Mouse (Mus musculus): ENCODE data around the gene Rcn3. TPM values are rescaled to one million over a fixed set of nuclear protein-coding genes. Genes with fewer than 3 reads are reported as not detected.
"Not testable (repeated sequence)": the region's sequence is repeated elsewhere in the genome, so short reads cannot be mapped to it uniquely, and the experiment has no call there.

Gene Rcn3
- polyA plus RNA-seq, 1 experiment from 2014 or later, result 21.7 TPM

GRCm38 (mm10) chr7:45112529-45112928 is 20.5 kb upstream of the Rcn3 start:
- in situ Hi-C loops (cut with MboI; ENCODE audit: low pct_unique_long_range_greater_than_20kb), result no loop called here
- no peak for ATAC-seq
- POLR2A ChIA-PET, result no interaction called here

DNA sequence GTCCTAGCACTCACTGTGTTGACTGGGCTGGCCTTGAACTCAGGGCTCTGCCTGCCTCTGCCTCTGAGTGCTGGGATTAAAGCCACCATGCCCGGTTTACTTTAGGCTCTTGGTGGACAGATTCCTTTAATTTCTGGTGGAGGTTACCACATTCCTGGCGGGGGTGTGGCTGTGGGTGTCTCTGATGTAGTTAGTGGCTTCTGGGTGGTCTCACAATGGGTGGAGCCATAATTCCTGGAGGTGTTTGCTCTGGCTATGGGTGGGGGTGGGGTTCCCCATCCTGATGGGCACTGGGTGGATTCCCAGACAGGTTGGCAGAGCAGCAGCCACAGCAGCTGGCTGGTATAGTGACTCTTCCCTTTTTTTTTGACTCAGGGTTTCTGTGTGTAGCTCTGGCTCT is 19.9 kb upstream of the Rcn3 start:
- in situ Hi-C loops (cut with MboI; ENCODE audit: low pct_unique_long_range_greater_than_20kb), result no loop called here
- TF ChIP-seq CTCF (IDR thresholded peaks at IDR 0.05), result no peak
- POLR2A ChIA-PET, result no interaction called here
- DNase-seq (ENCODE audit: low read depth, low spot score), result no peak
- CTCF ChIA-PET, result interaction anchor here (0.9 to 1.2 kb wide), 2 partner anchors 24 to 32 kb away, joined by 3 read pairs; no protein-coding TSS in a partner anchor
- no peaks in the 10 kb centered on the region for H3K27me3 ChIP-seq
- ATAC-seq, result no peak

More at GRCm38 (mm10) chr7:45112529-45112928, 20.5 kb upstream of the Rcn3 start:
- CTCF ChIA-PET, result no interaction called here
- H3K27me3 ChIP-seq, result no peaks in the 10 kb centered on the region
- TF ChIP-seq CTCF (IDR thresholded peaks at IDR 0.05), result no peak
- no peak for DNase-seq (ENCODE audit: low read depth, low spot score)

DNA sequence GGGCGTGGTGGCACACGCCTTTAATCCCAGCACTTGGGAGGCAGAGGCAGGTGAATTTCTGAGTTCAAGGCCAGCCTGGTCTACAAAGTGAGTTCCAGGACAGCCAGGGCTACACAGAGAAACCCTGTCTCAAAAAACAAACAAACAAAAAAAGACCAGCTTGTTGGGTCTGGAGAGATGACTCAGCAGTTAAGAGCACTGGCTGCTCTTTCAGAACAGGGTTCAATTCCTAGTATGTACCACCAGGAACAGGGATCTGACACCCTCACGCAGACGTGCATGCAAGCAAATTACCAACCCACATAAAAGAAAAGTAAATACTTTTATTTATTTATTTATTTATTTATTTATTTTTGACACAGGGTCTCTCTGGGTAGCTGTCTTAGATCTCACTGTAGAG is 18.1 kb upstream of the Rcn3 start:
- DNase-seq (ENCODE audit: low read depth, low spot score); in situ Hi-C loops (cut with MboI; ENCODE audit: low pct_unique_long_range_greater_than_20kb); H3K27me3 ChIP-seq; ATAC-seq: not testable (repeated sequence)
- POLR2A ChIA-PET, result interaction anchor here (0.6 kb wide), 1 partner anchor 303 kb away, joined by 3 read pairs; no protein-coding TSS in a partner anchor
- CTCF ChIA-PET, result interaction anchor here (1.4 kb wide), 1 partner anchor 11 kb away, joined by 3 read pairs; no protein-coding TSS in a partner anchor

GRCm38 (mm10) chr7:45107052-45107645 is 15.1 kb upstream of the Rcn3 start:
- CTCF ChIA-PET, result no interaction called here
- POLR2A ChIA-PET, result no interaction called here
- ATAC-seq (no peak), DNase-seq (ENCODE audit: low read depth, low spot score) (no peak)
- in situ Hi-C loops (cut with MboI; ENCODE audit: low pct_unique_long_range_greater_than_20kb), result no loop called here
- H3K27me3 ChIP-seq, result no peaks in the 10 kb centered on the region
- TF ChIP-seq CTCF (IDR thresholded peaks at IDR 0.05), result no peak

DNA sequence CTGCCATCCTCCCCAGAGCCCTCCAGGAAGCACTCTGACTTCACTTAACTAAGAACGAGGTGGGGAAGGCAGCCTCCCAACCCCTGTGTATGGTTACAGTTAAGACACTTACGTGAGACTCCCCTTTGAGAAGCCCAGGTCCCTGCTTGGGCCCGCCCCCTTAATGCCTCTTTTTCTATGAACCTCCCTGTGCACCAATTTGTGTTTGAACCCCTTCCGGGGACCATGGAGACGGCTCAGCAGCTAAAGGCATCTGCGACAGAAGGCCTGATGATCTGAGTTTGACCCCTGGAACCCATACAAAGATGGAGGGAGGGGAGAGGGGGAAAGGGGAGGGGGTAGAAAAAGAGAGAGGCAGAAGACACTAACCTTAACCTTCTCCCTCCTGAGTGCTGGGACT is 14.4 kb upstream of the Rcn3 start:
- ATAC-seq (no peak), DNase-seq (ENCODE audit: low read depth, low spot score) (no peak)
- CTCF ChIA-PET, result no interaction called here
- in situ Hi-C loops (cut with MboI; ENCODE audit: low pct_unique_long_range_greater_than_20kb), result no loop called here
- no peak for TF ChIP-seq CTCF (IDR thresholded peaks at IDR 0.05)
- H3K27me3 ChIP-seq, result no peaks in the 10 kb centered on the region
- POLR2A ChIA-PET, result no interaction called here

GRCm38 (mm10) chr7:45105491-45105890 is 13.5 kb upstream of the Rcn3 start:
- POLR2A ChIA-PET, result no interaction called here
- in situ Hi-C loops (cut with MboI; ENCODE audit: low pct_unique_long_range_greater_than_20kb), result no loop called here
- ATAC-seq (no peak), DNase-seq (ENCODE audit: low read depth, low spot score) (no peak)
- CTCF ChIA-PET, result no interaction called here
- TF ChIP-seq CTCF (IDR thresholded peaks at IDR 0.05), result no peak
- H3K27me3 ChIP-seq, result no peaks in the 10 kb centered on the region

DNA sequence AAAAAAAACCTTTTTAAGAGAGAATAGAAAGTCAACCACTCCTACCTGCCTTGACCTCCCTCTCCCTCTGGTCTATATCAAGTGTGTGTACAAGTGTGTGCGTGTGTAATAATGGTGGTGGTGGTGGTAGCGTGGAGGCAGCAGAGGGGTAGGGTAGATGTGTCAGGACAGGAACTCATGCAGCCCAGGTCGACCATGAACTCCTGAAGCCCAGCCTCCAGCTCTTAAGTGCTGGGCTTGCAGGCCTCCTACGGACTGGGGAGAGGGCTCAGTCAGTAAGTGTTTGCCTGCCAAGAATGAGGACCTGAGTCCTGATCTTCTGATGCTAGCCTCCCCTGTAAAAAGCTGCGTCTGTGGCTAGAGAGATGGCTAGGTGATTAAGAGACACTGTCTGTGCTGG is 12.9 kb upstream of the Rcn3 start:
- ATAC-seq (no peak), DNase-seq (ENCODE audit: low read depth, low spot score) (no peak)
- H3K27me3 ChIP-seq, result no peaks in the 10 kb centered on the region
- no peak for TF ChIP-seq CTCF (IDR thresholded peaks at IDR 0.05)
- in situ Hi-C loops (cut with MboI; ENCODE audit: low pct_unique_long_range_greater_than_20kb), result no loop called here
- ChIA-PET CTCF (no interaction called here), POLR2A (no interaction called here)

DNA sequence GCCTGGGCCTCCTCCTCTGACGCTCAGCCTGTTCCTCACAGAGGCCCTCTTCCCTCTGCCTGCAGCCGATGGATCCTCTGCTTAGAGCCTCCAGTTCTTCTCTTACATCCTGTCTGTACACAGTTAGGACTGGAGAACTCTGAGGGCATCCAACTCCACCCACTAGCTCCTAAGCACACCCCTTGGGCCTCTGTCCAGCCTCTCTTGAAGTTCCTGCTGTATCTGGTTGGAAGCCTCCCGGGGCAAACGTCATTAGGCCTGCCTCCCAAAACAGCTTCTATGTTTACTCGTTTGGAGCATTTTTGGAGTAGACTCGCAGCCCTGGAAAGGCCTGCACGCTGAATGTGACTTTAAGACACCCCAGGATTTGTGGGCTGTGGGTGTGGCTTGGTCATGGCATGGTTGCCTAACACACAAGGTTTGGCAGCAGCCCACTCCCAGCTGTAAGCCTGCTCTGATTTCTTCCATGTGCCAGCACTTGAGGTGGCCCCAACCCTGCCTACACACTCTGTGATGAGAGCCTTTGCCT is 11.7 kb upstream of the Rcn3 start, which contains the start of gene Fcgrt:
Fcgrt (minus strand) TSS at position 200 of the 529 bp plus-strand sequence.
- no peaks in the 10 kb centered on the region for H3K27me3 ChIP-seq
- ChIA-PET CTCF (no interaction called here), POLR2A (no interaction called here)
- no peak for TF ChIP-seq CTCF (IDR thresholded peaks at IDR 0.05)
- DNase-seq (ENCODE audit: low read depth, low spot score) (peak; percentile 46), ATAC-seq (peak; percentile 86)
- in situ Hi-C loops (cut with MboI; ENCODE audit: low pct_unique_long_range_greater_than_20kb), result no loop called here

DNA sequence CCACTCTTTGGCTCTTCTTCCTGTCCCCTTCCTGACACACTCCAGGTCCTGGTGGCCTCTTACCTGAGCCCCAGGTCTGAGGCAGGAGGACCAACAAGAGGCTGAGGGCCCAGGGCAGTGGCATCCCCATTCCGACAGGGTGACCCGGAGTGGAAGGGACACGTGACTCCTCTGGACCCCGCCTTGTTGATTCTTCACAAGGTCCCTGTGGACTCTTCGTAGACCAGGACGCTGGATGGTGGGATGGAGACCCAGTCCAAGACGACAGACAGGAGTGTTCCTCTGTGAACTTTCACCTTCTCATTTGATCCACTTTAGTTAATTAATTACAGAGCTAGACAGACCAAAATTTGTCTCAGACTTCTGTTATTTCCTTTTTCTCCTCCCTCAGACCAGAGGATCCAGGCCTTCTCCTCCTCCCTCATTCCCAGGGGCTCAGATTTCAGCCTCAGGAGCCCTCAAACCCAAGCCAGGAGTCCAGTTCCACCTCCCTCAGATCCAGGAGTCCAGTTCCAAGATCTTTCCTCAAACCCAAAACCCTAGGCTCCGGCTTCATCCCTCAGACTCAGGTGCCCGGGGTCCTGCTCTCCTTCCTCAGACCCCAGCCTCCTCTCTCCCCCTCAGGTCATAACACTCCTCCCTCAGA is 11.0 kb upstream of the Rcn3 start:
- in situ Hi-C loops (cut with MboI; ENCODE audit: low pct_unique_long_range_greater_than_20kb), result no loop called here
- ATAC-seq (no peak), DNase-seq (ENCODE audit: low read depth, low spot score) (no peak)
- no peaks in the 10 kb centered on the region for H3K27me3 ChIP-seq
- no peak for TF ChIP-seq CTCF (IDR thresholded peaks at IDR 0.05)
- ChIA-PET POLR2A (no interaction called here), CTCF (no interaction called here)

DNA sequence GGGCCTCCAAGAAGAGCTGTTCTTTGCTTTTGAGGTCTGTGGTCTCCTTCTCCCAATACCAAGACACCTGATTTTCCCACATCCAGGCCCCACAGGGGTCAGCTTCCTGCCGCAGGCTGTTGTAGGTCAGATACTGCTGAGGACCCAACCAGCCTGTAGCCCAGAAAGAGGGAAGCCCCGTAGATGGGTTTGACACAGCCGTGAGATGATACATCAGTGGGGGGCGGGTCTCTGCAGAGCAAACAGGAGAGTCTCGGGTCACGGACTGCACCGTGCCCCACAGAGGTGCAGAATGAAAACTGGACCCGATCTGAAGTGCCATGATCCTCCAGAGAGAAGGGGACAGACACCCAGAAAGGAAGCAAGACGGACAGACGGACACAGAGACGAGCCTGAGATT is 10.4 kb upstream of the Rcn3 start:
- no peak for TF ChIP-seq CTCF (IDR thresholded peaks at IDR 0.05)
- no peak for ATAC-seq
- POLR2A ChIA-PET, result no interaction called here
- in situ Hi-C loops (cut with MboI; ENCODE audit: low pct_unique_long_range_greater_than_20kb), result no loop called here
- no peaks in the 10 kb centered on the region for H3K27me3 ChIP-seq
- no peak for DNase-seq (ENCODE audit: low read depth, low spot score)
- CTCF ChIA-PET, result no interaction called here

- no peaks in the 10 kb centered on the region for H3K27me3 ChIP-seq
- in situ Hi-C loops (cut with MboI; ENCODE audit: low pct_unique_long_range_greater_than_20kb), result no loop called here
- ATAC-seq (no peak), DNase-seq (ENCODE audit: low read depth, low spot score) (no peak)
- no peak for TF ChIP-seq CTCF (IDR thresholded peaks at IDR 0.05)
- CTCF ChIA-PET, result no interaction called here
- POLR2A ChIA-PET, result interaction anchor here (0.8 kb wide), 1 partner anchor 24 kb away, joined by 4 read pairs; no protein-coding TSS in a partner anchor
These were observed 8.0 kb upstream of the Rcn3 start for GRCm38 (mm10) chr7:45100046-45100445.

All from Patski (cell line).